Mouse (Mus musculus) heart, embryonic 11.5 days (tissue): ENCODE results near the gene Tescl. TPM values are rescaled to one million over a fixed set of nuclear protein-coding genes. Genes with fewer than 3 reads are reported as not detected.

ENCODE experiments used
- ATAC-seq: fragments of 200-750 bp; cut with Nextera tagmentation; replicated peaks from 2 replicates; pipeline ENCODE4 v1.8.0; 2017; ENCODE audit warnings: moderate library complexity; ENCODE audit not compliant: insufficient number of reproducible peaks, low FRiP score, low TSS enrichment
- H3K27ac ChIP-seq: fragments of 300-500 bp; sonication (generic); 2 replicates; pipeline ENCODE4 v1.5.1; 2014; ENCODE audit warnings: mild to moderate bottlenecking, low read depth, low read length
- H3K27me3 ChIP-seq: fragments of 300-500 bp; sonication (generic); 2 replicates; pipeline ENCODE4 v1.6.1; 2014; ENCODE audit warnings: mild to moderate bottlenecking, low read length, mixed read lengths; ENCODE audit not compliant: control insufficient read depth, insufficient read depth
- H3K36me3 ChIP-seq: fragments of 300-500 bp; sonication (generic); 2 replicates; pipeline ENCODE4 v1.6.1; 2014; ENCODE audit warnings: mild to moderate bottlenecking, low read length, moderate library complexity, mixed read lengths; ENCODE audit not compliant: control insufficient read depth, insufficient read depth
- H3K4me1 ChIP-seq: fragments of 300-500 bp; sonication (generic); 2 replicates; pipeline ENCODE4 v1.6.1; 2014; ENCODE audit warnings: low read length; ENCODE audit not compliant: control insufficient read depth, insufficient read depth
- H3K4me2 ChIP-seq: fragments of 300-500 bp; sonication (generic); 2 replicates; pipeline ENCODE4 v1.6.1; 2014; ENCODE audit warnings: mild to moderate bottlenecking, moderate library complexity
- H3K4me3 ChIP-seq: fragments of 300-500 bp; sonication (generic); 2 replicates; pipeline ENCODE4 v1.5.1; 2014; ENCODE audit warnings: low read depth, low read length
- H3K9ac ChIP-seq: fragments of 300-500 bp; sonication (generic); 2 replicates; pipeline ENCODE4 v1.6.1; 2014; ENCODE audit warnings: mild to moderate bottlenecking, low read depth, low read length, moderate library complexity
- H3K9me3 ChIP-seq: fragments of 300-500 bp; sonication (generic); replicated peaks from 2 replicates; pipeline ENCODE4 v1.6.1; 2016; ENCODE audit warnings: low read length; ENCODE audit not compliant: control insufficient read depth
- WGBS: fragments of 180-500 bp; shearing (Covaris S2); extraction: QIAGEN DNeasy Blood & Tissue Kit; methylation state at CpG from one replicate; pipeline ENCODE4 v1.1.7; 2014; ENCODE audit not compliant: insufficient replicate concordance; 5-methylcytosine and 5-hydroxymethylcytosine counted together
- polyA plus RNA-seq: library from polyadenylated mRNA; unstranded; fragments of >200 nt; fragmentation: Nextera tagmentation; extraction: Ambion mirVana; gene quantifications from 2 replicates; pipeline ENCODE4 v1.2.1, GENCODE M21; 2014

Tescl gene
- polyA plus RNA-seq: not detected in 2 replicates

DNA sequence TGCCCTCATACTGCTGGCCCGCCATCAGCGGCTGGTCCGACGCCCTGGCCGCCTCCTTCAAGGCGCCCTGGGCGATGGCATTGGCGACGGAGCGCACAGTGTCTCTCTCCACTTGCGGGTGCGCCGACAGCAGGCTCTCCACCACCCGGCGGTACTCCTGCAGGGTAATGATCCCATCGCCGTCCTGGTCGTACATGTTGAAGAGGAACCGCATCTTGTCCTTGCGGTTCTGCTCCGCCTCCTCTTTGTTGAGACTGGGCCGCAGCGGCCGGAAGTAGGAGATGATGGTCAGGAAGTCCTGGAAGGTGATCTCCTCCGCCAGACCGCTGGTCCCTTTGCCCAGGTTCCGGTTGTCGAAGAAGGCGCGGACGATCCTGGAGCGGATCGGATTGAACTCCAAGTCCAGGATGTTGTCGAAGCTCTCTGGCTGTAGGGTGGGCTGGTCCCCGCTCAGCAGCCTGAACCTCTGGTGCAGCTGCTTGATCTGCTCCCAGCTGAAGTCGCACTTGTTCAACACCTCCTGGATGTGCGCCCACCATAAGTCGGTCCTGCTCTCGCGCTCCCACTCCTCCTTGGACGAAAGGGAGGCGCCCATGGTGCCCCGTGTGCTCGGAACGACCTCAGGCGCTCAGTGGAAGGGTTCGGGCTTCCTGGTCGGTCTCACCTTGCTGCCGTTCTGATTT, at the start of gene Tescl:
Tescl (minus strand) TSS at position 633 of the 683 bp plus-strand sequence.
- ATAC-seq: no peak

GRCm38 (mm10) chr7:24382730-24383372, 49.1 kb upstream of the Tescl start:
- 78% methylated on average over 16 of the region's 16 CpGs for WGBS
- no peak for ATAC-seq
- no peaks in the 10 kb centered on the region for H3K9me3 ChIP-seq
- H3K9ac ChIP-seq: no peak overlapping the region
- peak overlapping the region; percentile 58; the same call in 1 of the 2 replicates for H3K27ac ChIP-seq
- no peak overlapping the region for H3K4me3 ChIP-seq
- peaks cover 4% of the 10 kb centered on the region; the same call in 1 of the 2 replicates for H3K27me3 ChIP-seq
- H3K4me1 ChIP-seq: no peaks in the 10 kb centered on the region
- no peaks in the 10 kb centered on the region for H3K36me3 ChIP-seq
- peak overlapping the region; percentile 25; the same call in 1 of the 2 replicates for H3K4me2 ChIP-seq

More for the DNA sequence above, at the start of gene Tescl:
- Histone ChIP-seq H3K4me1 (no peaks in the 10 kb centered on the region; the same call in 1 of the 2 replicates), H3K27ac (no peak within 1 kb of the TSS), H3K27me3 (peaks cover 18% of the 10 kb centered on the region), H3K36me3 (no peaks in the 10 kb centered on the region), H3K9me3 (no peaks in the 10 kb centered on the region; the same call in 1 of the 2 replicates), H3K4me2 (peak within 1 kb of the TSS; percentile 48), H3K4me3 (peak within 1 kb of the TSS; percentile 18), H3K9ac (no peak within 1 kb of the TSS)
- WGBS: 29% methylated on average over 49 of the region's 49 CpGs

DNA sequence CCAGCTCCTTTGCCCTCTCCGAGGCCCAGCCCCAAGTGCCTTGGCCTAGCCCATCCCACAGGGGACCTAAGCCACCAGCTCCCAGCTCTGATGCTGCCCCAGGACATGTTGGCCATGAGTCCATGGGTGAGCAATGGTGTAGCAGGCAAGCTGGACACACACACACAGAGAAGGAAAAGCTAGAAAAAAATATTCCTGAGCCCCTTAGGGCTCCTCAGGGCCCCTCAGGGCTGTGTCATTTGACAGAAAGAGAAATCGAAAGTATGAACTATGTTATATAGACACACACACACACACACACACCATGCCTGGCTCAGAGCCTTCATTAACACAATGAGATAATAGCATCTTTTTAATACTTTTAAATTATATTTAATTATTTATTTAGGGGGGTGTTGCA, 46.6 kb upstream of the Tescl start:
- no peak for ATAC-seq
- Histone ChIP-seq H3K4me3 (no peak overlapping the region), H3K9me3 (no peaks in the 10 kb centered on the region), H3K27ac (no peak overlapping the region), H3K27me3 (peaks cover 8% of the 10 kb centered on the region; the same call in 1 of the 2 replicates), H3K36me3 (no peaks in the 10 kb centered on the region), H3K4me1 (peaks cover 4% of the 10 kb centered on the region; the same call in 1 of the 2 replicates), H3K9ac (no peak overlapping the region), H3K4me2 (no peak overlapping the region)
- WGBS: 68% methylated on average over 2 of the region's 2 CpGs

DNA sequence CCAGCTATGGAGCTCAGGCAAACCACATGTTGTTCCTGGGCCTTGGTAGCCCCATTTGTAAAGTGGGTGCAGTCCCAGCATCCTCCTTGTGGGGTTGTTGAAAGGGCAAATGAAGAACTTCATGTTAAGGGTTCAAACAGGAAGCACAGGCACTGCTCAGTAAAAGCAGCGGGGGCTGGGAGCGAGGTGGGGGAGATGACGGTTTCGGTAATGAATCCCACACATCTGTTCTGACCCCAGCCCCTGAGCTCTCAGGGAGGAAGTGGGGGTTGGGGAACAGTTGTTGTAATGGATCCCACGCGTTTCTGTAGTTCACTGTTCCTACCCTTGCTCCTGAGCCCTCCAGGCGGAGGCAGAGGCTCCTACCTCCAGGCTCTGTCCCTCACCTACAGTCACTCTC, 46.2 kb upstream of the Tescl start:
- Histone ChIP-seq H3K4me3 (no peak overlapping the region), H3K27ac (no peak overlapping the region), H3K9ac (no peak overlapping the region), H3K9me3 (no peaks in the 10 kb centered on the region), H3K4me2 (no peak overlapping the region), H3K27me3 (peaks cover 8% of the 10 kb centered on the region; the same call in 1 of the 2 replicates), H3K36me3 (no peaks in the 10 kb centered on the region), H3K4me1 (peaks cover 4% of the 10 kb centered on the region; the same call in 1 of the 2 replicates)
- 44% methylated on average over 7 of the region's 7 CpGs for WGBS
- ATAC-seq: no peak

- peaks cover 4% of the 10 kb centered on the region for H3K4me1 ChIP-seq
- H3K9me3 ChIP-seq: no peaks in the 10 kb centered on the region
- no peak overlapping the region for H3K27ac ChIP-seq
- no peaks in the 10 kb centered on the region for H3K36me3 ChIP-seq
- peaks cover 8% of the 10 kb centered on the region; the same call in 1 of the 2 replicates for H3K27me3 ChIP-seq
- 0 out of 2 replicates have a peak overlapping the region, but pooled peaks have one; percentile 5 for H3K4me3 ChIP-seq
- WGBS: 72% methylated on average over 10 of the region's 10 CpGs
- H3K9ac ChIP-seq: 0 out of 2 replicates have a peak overlapping the region, but pooled peaks have one; percentile 22
- ATAC-seq: no peak
- peak overlapping the region; percentile 64 for H3K4me2 ChIP-seq
Measured at GRCm38 (mm10) chr7:24378049-24378701, 44.4 kb upstream of the Tescl start.

DNA sequence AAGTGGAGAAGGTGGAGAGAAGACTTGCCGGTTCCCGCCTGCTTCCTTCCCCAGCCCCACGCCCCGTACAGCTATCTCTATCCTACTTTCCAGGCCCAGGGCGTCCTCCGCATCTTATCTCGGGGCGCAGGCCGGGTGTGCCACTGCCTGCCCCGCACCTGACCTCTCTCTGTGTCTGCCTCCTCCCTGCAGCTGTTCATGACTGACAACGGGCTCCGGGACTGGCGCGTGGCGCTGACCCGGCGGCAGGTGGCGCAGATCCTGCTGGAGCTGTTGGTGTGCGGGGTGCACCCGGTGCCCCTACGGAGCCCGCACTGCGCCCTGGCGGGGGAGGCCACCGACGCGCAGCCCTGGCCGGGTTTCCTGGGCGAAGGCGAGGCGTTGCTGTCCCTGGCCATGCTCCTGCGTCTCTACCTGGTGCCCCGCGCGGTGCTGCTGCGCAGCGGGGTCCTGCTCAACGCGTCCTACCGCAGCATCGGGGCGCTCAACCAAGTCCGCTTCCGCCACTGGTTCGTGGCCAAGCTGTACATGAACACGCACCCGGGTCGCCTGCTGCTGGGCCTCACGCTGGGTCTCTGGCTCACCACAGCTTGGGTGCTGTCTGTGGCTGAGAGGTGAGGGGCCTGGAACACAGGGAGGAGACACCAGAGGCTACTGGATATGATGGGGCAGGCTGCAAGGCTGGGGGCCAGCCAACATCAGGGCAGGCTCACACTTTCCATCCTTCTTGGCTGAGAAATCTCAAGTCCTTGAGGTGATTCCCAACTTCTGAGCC, 43.5 kb upstream of the Tescl start:
- Histone ChIP-seq H3K4me2 (peak overlapping the region; percentile 64), H3K9me3 (no peaks in the 10 kb centered on the region), H3K4me3 (peak overlapping the region; percentile 26), H3K27me3 (peaks cover 12% of the 10 kb centered on the region), H3K4me1 (peaks cover 4% of the 10 kb centered on the region), H3K9ac (peak overlapping the region; percentile 66), H3K36me3 (no peaks in the 10 kb centered on the region), H3K27ac (peak overlapping the region; percentile 76)
- peak; percentile 91 for ATAC-seq
- 3% methylated on average over 49 of the region's 49 CpGs for WGBS

GRCm38 (mm10) chr7:24376456-24376855, 42.7 kb upstream of the Tescl start:
- 80% methylated on average over 8 of the region's 8 CpGs for WGBS
- ATAC-seq: no peak
- Histone ChIP-seq H3K36me3 (no peaks in the 10 kb centered on the region), H3K4me2 (peak overlapping the region; percentile 64), H3K27me3 (peaks cover 12% of the 10 kb centered on the region), H3K9ac (peak overlapping the region; percentile 66; the same call in 1 of the 2 replicates), H3K27ac (peak overlapping the region; percentile 76), H3K4me3 (no peak overlapping the region), H3K9me3 (no peaks in the 10 kb centered on the region), H3K4me1 (peaks cover 4% of the 10 kb centered on the region)
